Mouse (Mus musculus): ENCODE measurements around the gene Fanci.
A peak's percentile ranks its signal among the peaks of the same experiment; 100 is the strongest.

The Fanci gene

GRCm38 (mm10) chr7:79391883-79392649, at the start of gene Fanci:
Gene Fanci (plus strand): TSS chr7:79391929.
- DNase-seq: peak; percentile 93 to 96

- DNase-seq: peak; percentile 40 to 50
Measured at GRCm38 (mm10) chr7:79345902-79346301, 45.8 kb upstream of the Fanci start.

GRCm38 (mm10) chr7:79346555-79347075, 45.1 kb upstream of the Fanci start:
- DNase-seq: no peak

GRCm38 (mm10) chr7:79347108-79347813, 44.5 kb upstream of the Fanci start:
- DNase-seq: no peak

- DNase-seq: no peak
Measured at GRCm38 (mm10) chr7:79348816-79349215, 42.9 kb upstream of the Fanci start.

- peak; percentile 54 to 65 for DNase-seq
Measured at GRCm38 (mm10) chr7:79349738-79350386, 41.9 kb upstream of the Fanci start.

GRCm38 (mm10) chr7:79358350-79359182, 33.2 kb upstream of the Fanci start:
- peak; percentile 74 to 84 for DNase-seq

GRCm38 (mm10) chr7:79359183-79359435, 32.6 kb upstream of the Fanci start:
- DNase-seq: no peak

- no peak for DNase-seq
Measured at GRCm38 (mm10) chr7:79360056-79360455, 31.7 kb upstream of the Fanci start.

- DNase-seq: peak in 1 of 2 experiments; percentile 39
Measured at GRCm38 (mm10) chr7:79362208-79362607, 29.5 kb upstream of the Fanci start.

- no peak for DNase-seq
Measured at GRCm38 (mm10) chr7:79362830-79363229, 28.9 kb upstream of the Fanci start.

GRCm38 (mm10) chr7:79363370-79364043, 28.2 kb upstream of the Fanci start:
- DNase-seq: peak; percentile 62 to 77

GRCm38 (mm10) chr7:79368664-79369063, 23.1 kb upstream of the Fanci start:
- no peak for DNase-seq

GRCm38 (mm10) chr7:79369416-79369815, 22.3 kb upstream of the Fanci start:
- no peak for DNase-seq

GRCm38 (mm10) chr7:79371321-79371879, 20.3 kb upstream of the Fanci start:
- peak; percentile 82 for DNase-seq

GRCm38 (mm10) chr7:79374017-79374416, 17.7 kb upstream of the Fanci start:
- no peak for DNase-seq

- no peak for DNase-seq
Measured at GRCm38 (mm10) chr7:79375594-79375993, 16.1 kb upstream of the Fanci start.

- no peak for DNase-seq
Measured at GRCm38 (mm10) chr7:79376516-79377275, 15.0 kb upstream of the Fanci start.

GRCm38 (mm10) chr7:79386422-79387133, 5.2 kb upstream of the Fanci start, which contains the start of gene Rlbp1:
Gene Rlbp1 (minus strand): TSS chr7:79387048.
- DNase-seq: no peak

GRCm38 (mm10) chr7:79387140-79387539, 4.6 kb upstream of the Fanci start:
- DNase-seq: no peak

Measured in thymus, postnatal 36 days (tissue).